Mouse (Mus musculus) hindbrain, embryonic 14.5 days (tissue): ENCODE results near the gene Dennd4c. TPM values are rescaled to one million over a fixed set of nuclear protein-coding genes. Genes with fewer than 3 reads are reported as not detected.

ENCODE experiments used
- ATAC-seq: fragments of 200-750 bp; cut with Nextera tagmentation; 2 replicates; pipeline ENCODE4 v1.8.0; 2017; ENCODE audit warnings: moderate number of reproducible peaks, mild to moderate bottlenecking, moderate TSS enrichment, moderate library complexity; ENCODE audit not compliant: low FRiP score
- DNase-seq: peaks from one replicate; pipeline ENCODE4 v3.0.0-alpha.2; 2015; ENCODE audit warnings: low spot score
- H3K27ac ChIP-seq: fragments of 300-500 bp; sonication (generic); 2 replicates; pipeline ENCODE4 v1.5.1; 2014; ENCODE audit warnings: mild to moderate bottlenecking, moderate library complexity
- H3K27me3 ChIP-seq: fragments of 300-500 bp; sonication (generic); 2 replicates; pipeline ENCODE4 v1.6.1; 2014; ENCODE audit warnings: mild to moderate bottlenecking, low read length, mixed read lengths; ENCODE audit not compliant: control insufficient read depth, insufficient read depth
- H3K36me3 ChIP-seq: fragments of 300-500 bp; sonication (generic); replicated peaks from 2 replicates; pipeline ENCODE4 v1.6.1; 2014; ENCODE audit not compliant: control insufficient read depth, insufficient read depth
- H3K4me1 ChIP-seq: fragments of 300-500 bp; sonication (generic); replicated peaks from 2 replicates; pipeline ENCODE4 v1.6.1; 2014; ENCODE audit warnings: antibody characterized with exemption, low read length, mixed read lengths; ENCODE audit not compliant: control insufficient read depth, insufficient read depth
- H3K4me2 ChIP-seq: fragments of 300-500 bp; sonication (generic); replicated peaks from 2 replicates; pipeline ENCODE4 v1.6.1; 2014; ENCODE audit warnings: mild to moderate bottlenecking, moderate library complexity
- H3K4me3 ChIP-seq: fragments of 300-500 bp; sonication (generic); replicated peaks from 2 replicates; pipeline ENCODE4 v1.5.1; 2014; ENCODE audit warnings: mild to moderate bottlenecking, low read length
- H3K9ac ChIP-seq: fragments of 300-500 bp; sonication (generic); 2 replicates; pipeline ENCODE4 v1.6.1; 2014
- H3K9me3 ChIP-seq: fragments of 300-500 bp; sonication (generic); 2 replicates; pipeline ENCODE4 v1.6.1; 2016; ENCODE audit warnings: low read length; ENCODE audit not compliant: control insufficient read depth
- WGBS: fragments of 180-500 bp; shearing (Covaris S2); extraction: QIAGEN DNeasy Blood & Tissue Kit; methylation state at CpG from one replicate; pipeline ENCODE4 v1.1.7; 2014; 5-methylcytosine and 5-hydroxymethylcytosine counted together
- polyA plus RNA-seq: library from polyadenylated mRNA; unstranded; fragments of >200 nt; fragmentation: Nextera tagmentation; extraction: Ambion mirVana; gene quantifications from 2 replicates; pipeline ENCODE4 v1.2.1, GENCODE M21; 2014

The Dennd4c gene
- polyA plus RNA-seq, 1 experiment from 2014 or later = 5.3 TPM

DNA sequence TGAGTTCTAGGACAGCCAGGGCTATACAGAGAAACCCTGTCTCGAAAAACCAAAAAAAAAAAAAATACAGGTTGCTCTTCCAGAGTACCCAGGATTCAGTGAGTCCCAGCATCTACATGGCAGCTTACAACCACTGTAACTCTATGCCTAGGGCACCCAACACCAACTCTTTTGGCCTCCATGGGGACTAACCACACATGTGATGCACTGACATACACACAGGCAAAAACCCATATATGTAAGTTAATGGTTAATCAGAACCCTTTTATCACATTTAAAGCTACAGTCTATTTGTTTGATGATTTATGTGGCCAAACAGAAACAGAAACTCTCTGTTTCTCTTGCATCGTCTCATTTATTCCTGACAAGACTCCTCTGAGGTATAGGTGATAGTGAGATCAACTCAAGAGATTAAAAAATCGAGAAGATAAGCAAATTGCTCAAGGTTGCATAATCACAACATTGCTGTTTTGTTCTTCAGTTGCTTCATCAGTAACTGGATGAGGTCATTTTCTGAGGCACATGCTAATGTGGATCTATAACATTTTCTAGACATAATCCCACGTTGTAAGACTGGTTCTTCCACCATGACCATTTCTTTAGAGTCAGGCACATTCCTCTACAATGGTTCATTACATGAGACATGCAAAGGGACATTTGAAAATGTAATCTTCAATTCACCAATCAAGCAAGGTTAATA is 29.3 kb upstream of the Dennd4c start:
- Histone ChIP-seq H3K9me3 (no peaks in the 10 kb centered on the region), H3K4me2 (no peak overlapping the region), H3K4me1 (no peaks in the 10 kb centered on the region), H3K36me3 (no peaks in the 10 kb centered on the region), H3K27ac (no peak overlapping the region), H3K9ac (no peak overlapping the region), H3K4me3 (no peak overlapping the region), H3K27me3 (no peaks in the 10 kb centered on the region)
- 82% methylated on average over 4 of the region's 4 CpGs for WGBS
- DNase-seq (no peak), ATAC-seq (no peak)

DNA sequence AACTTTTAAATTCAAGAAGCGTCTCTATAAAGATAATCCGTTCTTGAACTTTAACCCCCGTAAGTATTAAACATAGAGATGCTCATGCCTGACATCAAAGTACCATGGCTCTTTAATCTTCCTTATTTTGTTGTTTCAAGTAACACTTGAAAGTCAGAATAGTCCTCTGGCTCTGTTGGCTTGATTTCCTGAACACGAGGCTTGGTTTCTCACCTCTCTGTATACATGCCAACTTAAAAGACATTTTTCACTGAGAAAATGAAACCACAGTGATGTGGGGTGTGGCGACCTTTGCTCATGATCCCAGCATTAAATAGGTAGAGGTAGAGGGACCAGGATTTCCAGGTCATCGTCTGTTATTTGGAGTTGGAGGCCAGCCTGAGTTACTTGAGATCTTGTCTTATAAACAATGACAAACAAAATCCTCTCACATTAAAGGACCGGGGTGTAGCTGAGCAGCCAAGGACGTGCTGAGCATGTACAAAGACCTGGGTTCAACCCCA is 26.4 kb upstream of the Dennd4c start:
- no peak overlapping the region for H3K4me2 ChIP-seq
- no peak overlapping the region for H3K4me3 ChIP-seq
- DNase-seq (no peak), ATAC-seq (no peak)
- no peaks in the 10 kb centered on the region for H3K36me3 ChIP-seq
- no peaks in the 10 kb centered on the region for H3K4me1 ChIP-seq
- H3K27ac ChIP-seq = no peak overlapping the region
- H3K27me3 ChIP-seq = no peaks in the 10 kb centered on the region
- no peaks in the 10 kb centered on the region for H3K9me3 ChIP-seq
- no peak overlapping the region for H3K9ac ChIP-seq
- 82% methylated on average over 8 of the region's 8 CpGs for WGBS

DNA sequence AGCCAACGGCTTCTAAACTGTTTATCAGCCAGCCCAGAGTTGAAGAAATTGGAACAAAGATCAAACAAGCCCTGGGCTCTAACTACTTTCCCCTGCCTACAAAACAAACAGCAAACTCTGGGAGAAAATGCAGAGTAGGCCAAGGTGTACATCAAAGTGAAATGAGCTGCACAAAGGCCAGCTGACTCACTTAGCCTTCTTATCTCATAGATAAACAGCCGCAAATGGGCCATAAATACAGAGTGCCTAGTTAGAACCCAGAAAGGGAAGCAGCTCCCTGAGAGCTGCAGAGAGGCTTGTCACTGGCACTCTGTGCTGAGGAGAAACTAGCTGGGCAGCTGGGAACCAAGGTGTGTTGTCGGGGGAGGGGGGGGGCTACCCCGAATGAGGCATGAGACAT is 23.2 kb upstream of the Dennd4c start:
- Histone ChIP-seq H3K4me2 (no peak overlapping the region), H3K4me1 (no peaks in the 10 kb centered on the region), H3K9me3 (no peaks in the 10 kb centered on the region), H3K9ac (no peak overlapping the region), H3K4me3 (no peak overlapping the region), H3K27me3 (no peaks in the 10 kb centered on the region), H3K27ac (no peak overlapping the region), H3K36me3 (no peaks in the 10 kb centered on the region)
- DNase-seq = no peak
- WGBS = 82% methylated on average over 4 of the region's 4 CpGs
- ATAC-seq = no peak

DNA sequence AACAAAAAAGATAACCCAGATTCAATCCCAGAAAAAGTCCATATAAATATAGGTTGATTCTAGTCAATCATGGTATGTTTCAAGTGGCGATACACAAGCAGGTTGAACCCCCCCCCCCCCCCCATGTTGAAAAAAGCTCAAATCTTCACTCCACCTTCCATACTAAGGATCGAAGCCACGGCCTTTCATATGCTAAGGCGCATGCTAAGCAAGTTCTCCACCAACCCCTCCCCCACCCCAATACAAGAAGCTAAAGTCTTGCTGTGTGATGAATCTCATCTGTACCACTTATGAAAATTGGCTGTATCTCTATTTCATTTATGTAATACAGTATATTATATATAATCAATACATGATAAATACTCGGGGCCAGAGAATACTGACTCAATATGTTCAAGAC is 22.2 kb upstream of the Dennd4c start:
- Histone ChIP-seq H3K27me3 (no peaks in the 10 kb centered on the region), H3K9ac (no peak overlapping the region), H3K4me3 (no peak overlapping the region), H3K4me2 (no peak overlapping the region), H3K27ac (no peak overlapping the region), H3K4me1 (no peaks in the 10 kb centered on the region), H3K9me3 (no peaks in the 10 kb centered on the region), H3K36me3 (no peaks in the 10 kb centered on the region)
- ATAC-seq = no peak
- 90% methylated on average over 5 of the region's 5 CpGs for WGBS
- no peak for DNase-seq

DNA sequence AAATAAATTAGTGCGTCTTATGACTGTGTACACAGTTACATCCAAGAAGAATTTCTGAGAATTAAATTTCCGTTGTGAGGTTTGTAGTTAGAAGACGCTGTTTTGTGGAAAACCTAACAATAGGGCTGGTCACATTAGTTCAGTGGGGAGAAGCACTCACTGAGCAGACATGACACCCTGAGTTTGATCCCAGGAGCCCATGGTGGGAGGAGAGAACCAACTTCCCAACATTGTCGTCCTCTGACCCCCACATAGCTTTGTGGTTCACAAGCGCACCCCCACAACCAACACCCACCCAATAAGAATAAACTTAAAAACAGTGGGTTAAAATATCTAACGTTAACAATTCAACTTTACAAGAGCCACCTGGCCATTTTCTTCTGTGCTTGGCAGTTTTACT is 18.5 kb upstream of the Dennd4c start:
- ATAC-seq = no peak
- Histone ChIP-seq H3K27me3 (no peaks in the 10 kb centered on the region), H3K4me1 (no peaks in the 10 kb centered on the region), H3K4me2 (no peak overlapping the region), H3K36me3 (no peaks in the 10 kb centered on the region), H3K9me3 (no peaks in the 10 kb centered on the region), H3K4me3 (no peak overlapping the region), H3K27ac (no peak overlapping the region), H3K9ac (no peak overlapping the region)
- no peak for DNase-seq
- WGBS = 87% methylated on average over 6 of the region's 6 CpGs

DNA sequence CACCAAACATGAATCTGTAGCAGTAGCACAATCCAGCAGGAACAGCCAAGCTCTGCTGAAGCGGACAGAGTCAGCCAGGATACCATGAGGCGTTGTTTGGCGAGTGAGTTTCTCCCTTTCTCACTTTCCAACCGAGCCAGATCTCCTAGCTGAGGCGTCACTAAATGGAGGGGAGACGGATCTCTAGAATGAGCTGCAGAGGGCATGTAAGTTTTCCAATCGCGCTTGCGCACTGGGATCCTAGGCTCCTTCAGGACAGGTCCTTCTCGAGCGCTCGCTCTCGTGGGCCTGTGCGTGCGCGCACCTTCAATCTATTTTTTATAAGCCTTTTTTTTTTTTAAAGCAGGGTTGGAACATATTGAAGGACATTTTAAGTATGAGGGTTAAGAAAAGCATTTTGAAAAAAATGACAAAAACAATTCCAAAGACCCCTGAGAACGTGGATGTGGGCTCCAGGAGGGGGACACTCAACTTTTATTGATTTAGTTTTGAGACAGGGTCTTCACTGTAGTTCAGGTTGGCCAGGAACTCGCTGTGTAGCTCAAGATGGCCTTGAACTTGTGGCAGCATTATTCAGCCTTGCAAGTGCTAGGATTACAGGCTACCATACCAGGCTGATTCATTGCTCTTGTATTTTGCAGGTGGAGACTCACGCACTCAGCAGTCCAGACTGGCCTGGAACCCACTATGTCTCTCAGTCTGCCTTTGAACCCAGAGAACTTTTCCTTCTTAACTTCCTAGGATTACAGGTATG is 14.1 kb upstream of the Dennd4c start:
- Histone ChIP-seq H3K36me3 (no peaks in the 10 kb centered on the region), H3K4me1 (no peaks in the 10 kb centered on the region), H3K9ac (no peak overlapping the region), H3K4me2 (no peak overlapping the region), H3K4me3 (no peak overlapping the region), H3K9me3 (no peaks in the 10 kb centered on the region), H3K27me3 (no peaks in the 10 kb centered on the region), H3K27ac (no peak overlapping the region)
- 89% methylated on average over 19 of the region's 19 CpGs for WGBS
- ATAC-seq (no peak), DNase-seq (no peak)

DNA sequence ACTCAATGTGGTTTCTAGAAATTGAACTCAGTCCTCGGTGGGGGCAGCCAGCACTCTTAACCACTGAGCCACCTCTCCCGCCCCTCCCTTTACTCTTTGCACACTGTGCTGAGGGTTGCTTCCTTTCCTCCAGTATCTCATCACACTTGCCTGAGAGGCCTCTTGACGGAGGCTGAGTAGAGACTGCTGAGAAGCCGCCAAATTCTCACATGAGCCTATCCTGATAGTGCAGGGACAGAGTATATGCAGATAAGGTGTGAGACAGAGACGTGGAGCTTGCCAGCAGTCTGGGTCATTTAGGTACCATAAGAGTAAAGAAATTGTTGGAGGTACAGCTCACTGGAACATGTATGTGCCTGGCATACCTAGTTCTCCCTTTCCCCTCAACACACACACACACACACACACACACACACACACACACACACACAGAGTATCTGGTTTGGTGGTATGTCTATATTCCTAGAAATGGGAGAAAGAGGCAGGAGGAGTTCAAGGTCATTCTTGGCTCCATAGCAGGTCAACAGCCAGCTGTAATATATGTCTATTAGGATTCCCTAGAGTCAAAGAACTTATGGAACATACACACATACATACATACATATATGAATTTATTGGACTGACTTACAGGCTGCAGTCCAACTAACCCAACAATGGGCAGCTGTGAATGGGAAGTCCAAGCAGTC is 8.9 kb upstream of the Dennd4c start:
- no peak for ATAC-seq
- no peak overlapping the region for H3K9ac ChIP-seq
- no peak overlapping the region for H3K27ac ChIP-seq
- no peaks in the 10 kb centered on the region for H3K4me1 ChIP-seq
- 80% methylated on average over 5 of the region's 5 CpGs for WGBS
- no peak overlapping the region for H3K4me2 ChIP-seq
- H3K9me3 ChIP-seq = 0 out of 2 replicates have a peak, but pooled peaks cover 5% of the 10 kb centered on the region
- no peaks in the 10 kb centered on the region for H3K27me3 ChIP-seq
- H3K36me3 ChIP-seq = no peaks in the 10 kb centered on the region
- no peak overlapping the region for H3K4me3 ChIP-seq
- DNase-seq = no peak

DNA sequence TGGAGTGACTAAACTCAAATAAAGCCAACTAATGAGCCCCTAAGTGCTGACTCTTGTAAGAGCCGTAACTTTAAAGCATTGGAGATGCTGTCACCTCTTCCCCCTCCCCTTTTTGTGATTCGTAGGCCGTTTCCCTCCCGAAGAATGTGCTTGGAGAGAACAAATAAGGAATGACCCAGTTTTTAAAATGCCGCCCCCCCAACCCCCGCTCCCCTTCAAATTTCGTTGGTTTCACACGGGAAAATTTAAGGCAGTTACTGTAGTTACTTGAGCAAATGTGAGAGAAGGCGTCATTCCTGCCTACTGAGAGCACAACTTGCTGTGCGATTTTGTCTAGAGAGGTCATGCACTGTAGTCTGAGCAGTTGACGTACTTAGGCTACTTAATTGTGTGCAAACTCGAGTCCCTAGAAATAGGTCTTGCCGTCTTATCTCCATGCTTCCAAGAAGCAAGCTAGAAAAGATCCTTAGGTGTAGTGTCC is 1.0 kb downstream of the Dennd4c start:
- Histone ChIP-seq H3K9me3 (no peaks in the 10 kb centered on the region), H3K27me3 (no peaks in the 10 kb centered on the region), H3K27ac (no peak overlapping the region), H3K4me2 (peak overlapping the region; percentile 90), H3K4me3 (peak overlapping the region; percentile 93), H3K9ac (peak overlapping the region; percentile 95), H3K4me1 (peaks cover 18% of the 10 kb centered on the region), H3K36me3 (no peaks in the 10 kb centered on the region)
- 1% methylated on average over 13 of the region's 13 CpGs for WGBS
- peak; percentile 27 for DNase-seq
- ATAC-seq = 0 out of 2 replicates have a peak, but pooled peaks have one; percentile 2

DNA sequence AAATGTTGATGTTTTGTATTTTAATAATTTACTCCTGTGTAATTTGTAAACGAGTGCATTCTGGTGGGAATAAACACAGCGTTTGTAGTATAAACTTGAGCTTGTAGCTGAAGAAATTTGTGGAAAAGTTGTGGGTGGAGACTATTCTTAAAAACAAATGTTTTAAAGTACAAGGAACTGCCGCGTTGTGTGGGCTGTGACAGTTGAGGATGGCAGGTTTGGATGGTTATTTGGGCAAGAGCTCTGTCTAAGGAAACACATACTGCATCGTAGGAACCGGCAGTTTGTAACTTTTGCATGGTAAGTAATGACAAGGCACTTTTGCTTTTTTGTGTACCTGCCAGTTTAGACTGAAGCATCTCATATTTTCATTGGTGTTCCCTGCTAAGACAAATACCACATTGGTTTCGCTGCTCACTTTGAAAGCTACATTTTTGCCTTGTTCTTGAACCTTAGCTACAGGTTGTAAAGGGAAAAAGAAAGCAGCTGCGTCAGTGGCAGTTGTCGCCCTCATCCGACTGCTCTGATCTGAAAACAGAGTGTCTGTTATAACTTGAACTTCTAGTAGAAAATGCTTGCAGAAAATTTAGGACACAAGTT is 2.1 kb downstream of the Dennd4c start:
- peaks cover 18% of the 10 kb centered on the region for H3K4me1 ChIP-seq
- no peaks in the 10 kb centered on the region for H3K9me3 ChIP-seq
- H3K27me3 ChIP-seq = no peaks in the 10 kb centered on the region
- no peaks in the 10 kb centered on the region for H3K36me3 ChIP-seq
- DNase-seq (no peak), ATAC-seq (no peak)
- peak overlapping the region; percentile 11; the same call in 1 of the 2 replicates for H3K9ac ChIP-seq
- no peak overlapping the region for H3K27ac ChIP-seq
- H3K4me2 ChIP-seq = peak overlapping the region; percentile 90
- 79% methylated on average over 10 of the region's 10 CpGs for WGBS
- H3K4me3 ChIP-seq = no peak overlapping the region
